Mouse (Mus musculus) intestine, embryonic 14.5 days (tissue): ENCODE data around the gene Rcn2. TPM values are rescaled to one million over a fixed set of nuclear protein-coding genes. Genes with fewer than 3 reads are reported as not detected.

ENCODE experiments used
- ATAC-seq: fragments of 200-750 bp; cut with Nextera tagmentation; replicated peaks from 2 replicates; pipeline ENCODE4 v1.8.0; 2017; ENCODE audit warnings: low read depth, moderate number of reproducible peaks, moderate TSS enrichment, moderate library complexity; ENCODE audit not compliant: low FRiP score, low TSS enrichment
- DNase-seq: peaks from one replicate; pipeline ENCODE4 v3.0.0-alpha.2; 2018; ENCODE audit warnings: low spot score
- H3K27ac ChIP-seq: fragments of 300-500 bp; sonication (generic); 2 replicates; pipeline ENCODE4 v1.5.1; 2014; ENCODE audit warnings: low read depth, mild to moderate bottlenecking, control low read depth
- H3K27me3 ChIP-seq: fragments of 300-500 bp; sonication (generic); replicated peaks from 2 replicates; pipeline ENCODE4 v1.6.1; 2014; ENCODE audit warnings: low read length, control low read depth; ENCODE audit not compliant: control insufficient read depth, insufficient read depth
- H3K36me3 ChIP-seq: fragments of 300-500 bp; sonication (generic); 2 replicates; pipeline ENCODE4 v1.6.1; 2014; ENCODE audit warnings: low read length, control low read depth; ENCODE audit not compliant: control insufficient read depth, insufficient read depth
- H3K4me1 ChIP-seq: fragments of 300-500 bp; sonication (generic); replicated peaks from 2 replicates; pipeline ENCODE4 v1.6.1; 2014; ENCODE audit warnings: low read length, control low read depth, mixed read lengths; ENCODE audit not compliant: control insufficient read depth, insufficient read depth
- H3K4me2 ChIP-seq: fragments of 300-500 bp; sonication (generic); 2 replicates; pipeline ENCODE4 v1.6.1; 2014; ENCODE audit warnings: low read length
- H3K4me3 ChIP-seq: fragments of 300-500 bp; sonication (generic); 2 replicates; pipeline ENCODE4 v1.5.1; 2014; ENCODE audit warnings: low read depth, low read length, control low read depth, mixed read lengths
- H3K9ac ChIP-seq: fragments of 300-500 bp; sonication (generic); 2 replicates; pipeline ENCODE4 v1.6.1; 2014; ENCODE audit warnings: mild to moderate bottlenecking, low read length
- H3K9me3 ChIP-seq: fragments of 300-500 bp; sonication (generic); 2 replicates; pipeline ENCODE4 v1.6.1; 2016; ENCODE audit warnings: low read length, control low read depth; ENCODE audit not compliant: control insufficient read depth
- WGBS: fragments of 180-500 bp; shearing (Covaris S2); extraction: QIAGEN DNeasy Blood & Tissue Kit; methylation state at CpG from one replicate; pipeline ENCODE4 v1.1.7; 2014; 5-methylcytosine and 5-hydroxymethylcytosine counted together
- polyA plus RNA-seq: library from polyadenylated mRNA; unstranded; fragments of >200 nt; fragmentation: Nextera tagmentation; extraction: Ambion mirVana; gene quantifications from 2 replicates; pipeline ENCODE4 v1.2.1, GENCODE M21; 2014

The Rcn2 gene
- polyA plus RNA-seq, 1 experiment from 2014 or later, result 196 TPM

GRCm38 (mm10) chr9:56062336-56062735 lies 20.7 kb downstream of the Rcn2 start:
- Histone ChIP-seq H3K4me1 (no peaks in the 10 kb centered on the region), H3K4me2 (no peak overlapping the region), H3K4me3 (no peak overlapping the region), H3K9me3 (no peaks in the 10 kb centered on the region), H3K9ac (no peak overlapping the region), H3K27ac (no peak overlapping the region), H3K27me3 (no peaks in the 10 kb centered on the region), H3K36me3 (peaks cover 55% of the 10 kb centered on the region)
- ATAC-seq (no peak; the same call in 1 of the 2 replicates), DNase-seq (no peak)
- 92% methylated on average over 5 of the region's 5 CpGs for WGBS

GRCm38 (mm10) chr9:56065011-56065410 lies 23.4 kb downstream of the Rcn2 start:
- Histone ChIP-seq H3K27ac (no peak overlapping the region), H3K4me1 (no peaks in the 10 kb centered on the region), H3K27me3 (no peaks in the 10 kb centered on the region), H3K36me3 (peaks cover 45% of the 10 kb centered on the region), H3K9me3 (no peaks in the 10 kb centered on the region), H3K9ac (no peak overlapping the region), H3K4me2 (no peak overlapping the region), H3K4me3 (no peak overlapping the region)
- WGBS, result 50% methylated on average over 3 of the region's 3 CpGs
- DNase-seq (no peak), ATAC-seq (no peak)

- Histone ChIP-seq H3K9me3 (no peaks in the 10 kb centered on the region), H3K27ac (no peak overlapping the region), H3K9ac (no peak overlapping the region), H3K4me3 (no peak overlapping the region), H3K27me3 (no peaks in the 10 kb centered on the region), H3K4me2 (no peak overlapping the region), H3K36me3 (peaks cover 20% of the 10 kb centered on the region; the same call in 1 of the 2 replicates), H3K4me1 (no peaks in the 10 kb centered on the region)
- ATAC-seq (no peak), DNase-seq (no peak)
- 88% methylated on average over 4 of the region's 4 CpGs for WGBS
These were observed 26.3 kb downstream of the Rcn2 start for GRCm38 (mm10) chr9:56067964-56068363.

GRCm38 (mm10) chr9:56068630-56069029 lies 27.0 kb downstream of the Rcn2 start:
- no peak overlapping the region for H3K27ac ChIP-seq
- WGBS, result 89% methylated on average over 1 of the region's 1 CpGs
- H3K9me3 ChIP-seq, result no peaks in the 10 kb centered on the region
- peaks cover 20% of the 10 kb centered on the region; the same call in 1 of the 2 replicates for H3K36me3 ChIP-seq
- H3K27me3 ChIP-seq, result no peaks in the 10 kb centered on the region
- ATAC-seq (no peak), DNase-seq (no peak)
- H3K4me3 ChIP-seq, result no peak overlapping the region
- no peak overlapping the region for H3K4me2 ChIP-seq
- no peaks in the 10 kb centered on the region for H3K4me1 ChIP-seq
- no peak overlapping the region for H3K9ac ChIP-seq

GRCm38 (mm10) chr9:56072861-56073260 lies 31.2 kb downstream of the Rcn2 start:
- DNase-seq (no peak), ATAC-seq (no peak)
- WGBS, result 47% methylated on average over 2 of the region's 2 CpGs
- no peaks in the 10 kb centered on the region for H3K9me3 ChIP-seq
- H3K4me1 ChIP-seq, result peaks cover 17% of the 10 kb centered on the region
- no peak overlapping the region for H3K27ac ChIP-seq
- no peak overlapping the region for H3K9ac ChIP-seq
- no peak overlapping the region for H3K4me2 ChIP-seq
- H3K27me3 ChIP-seq, result no peaks in the 10 kb centered on the region
- H3K4me3 ChIP-seq, result no peak overlapping the region
- peaks cover 13% of the 10 kb centered on the region; the same call in 1 of the 2 replicates for H3K36me3 ChIP-seq

- H3K36me3 ChIP-seq, result 0 out of 2 replicates have a peak, but pooled peaks cover 6% of the 10 kb centered on the region
- no peak overlapping the region for H3K4me2 ChIP-seq
- no peaks in the 10 kb centered on the region for H3K27me3 ChIP-seq
- H3K27ac ChIP-seq, result no peak overlapping the region
- H3K4me1 ChIP-seq, result peaks cover 17% of the 10 kb centered on the region
- no peak overlapping the region for H3K9ac ChIP-seq
- WGBS, result 74% methylated on average over 12 of the region's 12 CpGs
- H3K4me3 ChIP-seq, result no peak overlapping the region
- ATAC-seq, result no peak
- H3K9me3 ChIP-seq, result no peaks in the 10 kb centered on the region
- no peak for DNase-seq
These were observed 33.2 kb downstream of the Rcn2 start for GRCm38 (mm10) chr9:56074863-56075262.

GRCm38 (mm10) chr9:56075264-56075663 lies 33.6 kb downstream of the Rcn2 start:
- Histone ChIP-seq H3K4me2 (no peak overlapping the region), H3K9ac (no peak overlapping the region), H3K27me3 (no peaks in the 10 kb centered on the region), H3K36me3 (0 out of 2 replicates have a peak, but pooled peaks cover 6% of the 10 kb centered on the region), H3K9me3 (no peaks in the 10 kb centered on the region), H3K4me3 (no peak overlapping the region), H3K4me1 (peaks cover 17% of the 10 kb centered on the region), H3K27ac (peak overlapping the region; percentile 84)
- DNase-seq, result peak; percentile 67
- 10% methylated on average over 4 of the region's 4 CpGs for whole genome bisulfite sequencing
- ATAC-seq, result peak; percentile 69; the same call in 1 of the 2 replicates

GRCm38 (mm10) chr9:56075901-56076620 lies 34.4 kb downstream of the Rcn2 start:
- Histone ChIP-seq H3K27me3 (no peaks in the 10 kb centered on the region), H3K4me3 (no peak overlapping the region), H3K4me1 (peaks cover 17% of the 10 kb centered on the region), H3K27ac (peak overlapping the region; percentile 84), H3K9ac (no peak overlapping the region), H3K9me3 (no peaks in the 10 kb centered on the region), H3K4me2 (no peak overlapping the region), H3K36me3 (0 out of 2 replicates have a peak, but pooled peaks cover 6% of the 10 kb centered on the region)
- 20% methylated on average over 7 of the region's 7 CpGs for WGBS
- ATAC-seq (peak; percentile 21; the same call in 1 of the 2 replicates), DNase-seq (peak; percentile 67)

GRCm38 (mm10) chr9:56079587-56079986 lies 37.9 kb downstream of the Rcn2 start:
- no peak for DNase-seq
- Histone ChIP-seq H3K4me1 (peaks cover 17% of the 10 kb centered on the region), H3K27me3 (no peaks in the 10 kb centered on the region), H3K4me3 (no peak overlapping the region), H3K27ac (no peak overlapping the region), H3K9ac (no peak overlapping the region), H3K36me3 (0 out of 2 replicates have a peak, but pooled peaks cover 3% of the 10 kb centered on the region), H3K4me2 (no peak overlapping the region), H3K9me3 (no peaks in the 10 kb centered on the region)
- 81% methylated on average over 5 of the region's 5 CpGs for WGBS
- ATAC-seq, result no peak
